Comparison of ENCODE assay signal across 13 mouse cellular contexts in the genomic region with DNA sequence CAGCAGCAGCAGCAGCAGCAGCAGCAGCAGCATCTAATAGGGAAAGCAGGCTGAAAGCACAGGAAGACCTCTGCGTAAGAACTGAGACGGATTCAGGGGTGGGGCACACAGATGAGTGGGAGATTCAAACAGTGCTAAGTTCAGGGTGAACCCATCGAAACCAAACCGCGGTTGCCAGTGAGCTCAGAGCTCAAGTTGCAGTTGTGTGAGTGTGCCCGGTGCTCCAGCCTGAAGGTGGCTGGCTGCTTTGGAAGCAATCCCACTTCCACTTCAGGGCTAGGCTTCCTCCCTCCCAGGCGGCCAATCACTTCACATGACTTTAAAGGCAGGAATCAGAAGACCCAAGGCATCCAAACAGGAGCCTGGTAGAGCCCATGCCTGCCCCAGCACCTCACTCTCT. TPM values are rescaled to one million over a fixed set of nuclear protein-coding genes. Genes with fewer than 3 reads are reported as not detected.
A peak's percentile ranks its signal among the peaks of the same experiment; 100 is the strongest.
DNase-seq lines count a peak whose midpoint lies in the region; ATAC-seq and TF ChIP-seq lines count a peak whose summit lies in the region.
"Had no signal": no experiment of that assay in that cellular context is flagged by ENCODE, and none has a peak within 500 bp of the region (broad histone marks: within the 10 kb centered on the region; RNA-seq: fewer than 3 reads in every experiment).

No protein-coding gene starts in this region.

- no peaks in the 10 kb centered on the region for H3K27me3 ChIP-seq in kidney, postnatal 0 days (ENCODE audit: insufficient read depth, low read length)
- no peaks in the 10 kb centered on the region for H3K27me3 ChIP-seq in kidney, adult 2 months (replicated peaks; ENCODE audit: control insufficient read depth, insufficient read depth, low read length)
- H3K27me3 ChIP-seq in heart, embryonic 15.5 days = no peaks in the 10 kb centered on the region
- H3K27me3 ChIP-seq: intestine, embryonic 15.5 days had no signal

- DNase-seq in kidney, postnatal 0 days (ENCODE audit: low spot score) = peak; percentile 23
- DNase-seq in kidney, adult 2 months = no peak
- peak; percentile 54 for DNase-seq in NIH3T3 (ENCODE audit: low read depth)
- peak; percentile 42 to 59 for DNase-seq in lung, postnatal 4 days
- no peak for DNase-seq in ovary, adult 18-20 months (ENCODE audit: low spot score)
- DNase-seq: thymus, postnatal 4 days had no signal

- no peaks in the 10 kb centered on the region for H3K36me3 ChIP-seq in kidney, postnatal 0 days (ENCODE audit: insufficient read depth, low read length)
- no peaks in the 10 kb centered on the region for H3K36me3 ChIP-seq in kidney, adult 2 months (ENCODE audit: control insufficient read depth, insufficient read depth, low read length)
- H3K36me3 ChIP-seq in heart, embryonic 15.5 days = no peaks in the 10 kb centered on the region
- H3K36me3 ChIP-seq: forebrain, embryonic 10.5 days; G1E; intestine, embryonic 15.5 days; limb, embryonic 10.5 days had no signal

- H3K9me3 ChIP-seq in kidney, postnatal 0 days (replicated peaks; ENCODE audit: low read length) = no peaks in the 10 kb centered on the region
- no peaks in the 10 kb centered on the region for H3K9me3 ChIP-seq in heart, embryonic 15.5 days (replicated peaks)
- H3K9me3 ChIP-seq: forebrain, embryonic 10.5 days; G1E; intestine, embryonic 15.5 days; limb, embryonic 10.5 days had no signal

- no peak for TF ChIP-seq CTCF in kidney, postnatal 0 days (IDR thresholded peaks at IDR 0.05; ENCODE audit: low read depth)
- no peak for TF ChIP-seq CTCF in kidney, adult 2 months (conservative IDR thresholded peaks at IDR 0.05; ENCODE audit: insufficient read depth, insufficient read length, low read depth, low read length)

- no peak for ATAC-seq in kidney, postnatal 0 days (replicated peaks; ENCODE audit: low FRiP score, low read depth)
- ATAC-seq in heart, embryonic 15.5 days (replicated peaks; ENCODE audit: insufficient number of reproducible peaks, insufficient read depth, low FRiP score, low read depth) = 0 out of 2 replicates have a peak, but pooled peaks have one; percentile 67
- ATAC-seq in cerebellum, adult (ENCODE audit: insufficient number of reproducible peaks, low FRiP score, low TSS enrichment) = no peak
- ATAC-seq: intestine, embryonic 15.5 days had no signal

- no peak overlapping the region for H3K27ac ChIP-seq in kidney, postnatal 0 days
- H3K27ac ChIP-seq in kidney, adult 2 months (ENCODE audit: insufficient read depth, low read depth, low read length) = no peak overlapping the region
- H3K27ac ChIP-seq in heart, embryonic 15.5 days = peak overlapping the region; percentile 78
- H3K27ac ChIP-seq: forebrain, embryonic 10.5 days; intestine, embryonic 15.5 days; limb, embryonic 10.5 days; macrophage had no signal

- no peak overlapping the region for H3K9ac ChIP-seq in kidney, postnatal 0 days (ENCODE audit: low read depth, low read length)
- no peak overlapping the region for H3K9ac ChIP-seq in heart, embryonic 15.5 days
- H3K9ac ChIP-seq: intestine, embryonic 15.5 days had no signal

- H3K4me2 ChIP-seq in kidney, postnatal 0 days (ENCODE audit: low read length) = no peak overlapping the region
- peak overlapping the region; percentile 20; the same call in 1 of the 2 replicates for H3K4me2 ChIP-seq in heart, embryonic 15.5 days
- H3K4me2 ChIP-seq: intestine, embryonic 15.5 days had no signal

- H3K4me1 ChIP-seq in kidney, postnatal 0 days (replicated peaks; ENCODE audit: insufficient read depth, low read length) = no peaks in the 10 kb centered on the region
- H3K4me1 ChIP-seq in kidney, adult 2 months (ENCODE audit: control insufficient read depth, insufficient read depth, low read length) = no peaks in the 10 kb centered on the region
- peaks cover 10% of the 10 kb centered on the region for H3K4me1 ChIP-seq in heart, embryonic 15.5 days (replicated peaks)
- H3K4me1 ChIP-seq: intestine, embryonic 15.5 days had no signal

- WGBS in kidney, postnatal 0 days = 21% methylated on average over 7 of the region's 7 CpGs
- WGBS in kidney, adult 2 months = 38% methylated on average over 7 of the region's 7 CpGs
- WGBS in heart, embryonic 15.5 days = 17% methylated on average over 7 of the region's 7 CpGs

- TF ChIP-seq POLR2A in kidney, adult 2 months (IDR thresholded peaks at IDR 0.05; ENCODE audit: low read depth, low read length) = no peak

- no peak overlapping the region for H3K4me3 ChIP-seq in kidney, postnatal 0 days (replicated peaks; ENCODE audit: low read depth, low read length)
- no peak overlapping the region for H3K4me3 ChIP-seq in kidney, adult 2 months (ENCODE audit: insufficient read depth, low read depth, low read length)
- no peak overlapping the region for H3K4me3 ChIP-seq in heart, embryonic 15.5 days
- H3K4me3 ChIP-seq: forebrain, embryonic 10.5 days; intestine, embryonic 15.5 days; limb, embryonic 10.5 days had no signal

RNA-seq across cellular contexts. Expression of a gene that starts 44.0 kb away (rescaled TPM):
- 12.2 and 12.8 TPM in 2 replicates for polyA plus RNA-seq in kidney, postnatal 0 days (2015; fragmentation: Nextera tagmentation; extraction: Ambion mirVana)
- 5.7 and 6.4 TPM in 2 replicates for polyA plus RNA-seq in kidney, adult 2 months (2012; rRNA removed)
- polyA plus RNA-seq in heart, embryonic 15.5 days (2015; fragmentation: Nextera tagmentation; extraction: Ambion mirVana) = 11.7 and 14.9 TPM in 2 replicates

Comparison
In these comparisons a context has a peak if more than half of its experiments do, and no peak if none do; other contexts are left out.
1. DNase-seq: peak in kidney, postnatal 0 days (single experiment), NIH3T3 (single experiment) and lung, postnatal 4 days (2 of 2); none in kidney, adult 2 months (single experiment) and ovary, adult 18-20 months (single experiment).